Mouse (Mus musculus) gastrocnemius, adult 8-10 months (tissue): ENCODE data around the gene Trim40. TPM values are rescaled to one million over a fixed set of nuclear protein-coding genes. Genes with fewer than 3 reads are reported as not detected.
A peak's percentile ranks its signal among the peaks of the same experiment; 100 is the strongest.

ENCODE experiments used
- DNase-seq, 2 experiments: peaks; one replicate each; pipeline ENCODE4 v3.0.0; 2022; ENCODE audit warnings: low spot score in 2 of 2
- total RNA-seq, 4 experiments: library from RNA; stranded (reverse); gene quantifications; 2 replicates each; pipeline ENCODE4 v1.2.4; 2022

Gene Trim40
- not detected for total RNA-seq

GRCm38 (mm10) chr17:36890073-36890903, at the start of gene Trim40:
Gene Trim40 (minus strand): TSS chr17:36890123.
- DNase-seq = no peak

GRCm38 (mm10) chr17:36938056-36938455, 48.1 kb upstream of the Trim40 start:
- no peak for DNase-seq

- no peak for DNase-seq
Measured at GRCm38 (mm10) chr17:36931806-36932205, 41.9 kb upstream of the Trim40 start.

GRCm38 (mm10) chr17:36931130-36931529, 41.2 kb upstream of the Trim40 start:
- no peak for DNase-seq

- no peak for DNase-seq
Measured at GRCm38 (mm10) chr17:36930233-36930632, 40.3 kb upstream of the Trim40 start.

GRCm38 (mm10) chr17:36929236-36929932, 39.5 kb upstream of the Trim40 start:
- no peak for DNase-seq

- no peak for DNase-seq
Measured at GRCm38 (mm10) chr17:36927496-36928120, 37.7 kb upstream of the Trim40 start.

- DNase-seq = no peak
Measured at GRCm38 (mm10) chr17:36923491-36923890, 33.6 kb upstream of the Trim40 start.

GRCm38 (mm10) chr17:36922715-36923114, 32.8 kb upstream of the Trim40 start:
- DNase-seq = no peak

- no peak for DNase-seq
Measured at GRCm38 (mm10) chr17:36920239-36920638, 30.3 kb upstream of the Trim40 start.

GRCm38 (mm10) chr17:36915076-36915475, 25.2 kb upstream of the Trim40 start:
- DNase-seq = peak in 1 of 2 experiments; percentile 18

GRCm38 (mm10) chr17:36914108-36914507, 24.2 kb upstream of the Trim40 start:
- peak; percentile 19 to 40 for DNase-seq

- no peak for DNase-seq
Measured at GRCm38 (mm10) chr17:36912031-36912430, 22.1 kb upstream of the Trim40 start.

- no peak for DNase-seq
Measured at GRCm38 (mm10) chr17:36909802-36910201, 19.9 kb upstream of the Trim40 start.

GRCm38 (mm10) chr17:36908235-36908634, 18.3 kb upstream of the Trim40 start:
- DNase-seq = no peak

- no peak for DNase-seq
Measured at GRCm38 (mm10) chr17:36903651-36904050, 13.7 kb upstream of the Trim40 start.

GRCm38 (mm10) chr17:36900691-36901090, 10.8 kb upstream of the Trim40 start:
- DNase-seq = no peak

- no peak for DNase-seq
Measured at GRCm38 (mm10) chr17:36900001-36900400, 10.1 kb upstream of the Trim40 start.

- no peak for DNase-seq
Measured at GRCm38 (mm10) chr17:36899376-36899775, 9.5 kb upstream of the Trim40 start.

GRCm38 (mm10) chr17:36897552-36898205, 7.8 kb upstream of the Trim40 start, which contains the start of gene Trim31:
Gene Trim31 (plus strand): TSS chr17:36898118.
- DNase-seq = no peak

GRCm38 (mm10) chr17:36897065-36897464, 7.1 kb upstream of the Trim40 start:
- no peak for DNase-seq

- no peak for DNase-seq
Measured at GRCm38 (mm10) chr17:36896583-36896982, 6.7 kb upstream of the Trim40 start.
